Mouse (Mus musculus) limb, embryonic 11.5 days (tissue): ENCODE results near the gene Tpgs1. TPM values are rescaled to one million over a fixed set of nuclear protein-coding genes. Genes with fewer than 3 reads are reported as not detected.
A peak's percentile ranks its signal among the peaks of the same experiment; 100 is the strongest.

Source experiments
- ATAC-seq: fragments of 200-750 bp; cut with Nextera tagmentation; 2 replicates; pipeline ENCODE4 v1.8.0; 2017; ENCODE audit warnings: low read depth; ENCODE audit not compliant: insufficient number of reproducible peaks, low FRiP score, low TSS enrichment
- DNase-seq: peaks from one replicate; pipeline ENCODE4 v3.0.0-alpha.2; 2015; ENCODE audit warnings: low spot score
- H3K27ac ChIP-seq: fragments of 300-500 bp; sonication (generic); replicated peaks from 2 replicates; pipeline ENCODE4 v1.5.1; 2014; ENCODE audit warnings: low read depth, mild to moderate bottlenecking, low read length
- H3K27me3 ChIP-seq: fragments of 300-500 bp; sonication (generic); 2 replicates; pipeline ENCODE4 v1.6.1; 2014; ENCODE audit warnings: mild to moderate bottlenecking, low read length, mixed read lengths; ENCODE audit not compliant: control insufficient read depth, insufficient read depth
- H3K36me3 ChIP-seq: fragments of 300-500 bp; sonication (generic); 2 replicates; pipeline ENCODE4 v1.6.1; 2014; ENCODE audit warnings: mild to moderate bottlenecking, low read length, moderate library complexity, mixed read lengths; ENCODE audit not compliant: control insufficient read depth, insufficient read depth
- H3K4me1 ChIP-seq: fragments of 300-500 bp; sonication (generic); 2 replicates; pipeline ENCODE4 v1.6.1; 2014; ENCODE audit warnings: low read length, mixed read lengths; ENCODE audit not compliant: control insufficient read depth, insufficient read depth
- H3K4me2 ChIP-seq: fragments of 300-500 bp; sonication (generic); 2 replicates; pipeline ENCODE4 v1.6.1; 2014; ENCODE audit warnings: low read depth, mild to moderate bottlenecking, moderate library complexity; ENCODE audit not compliant: severe bottlenecking
- H3K4me3 ChIP-seq: fragments of 300-500 bp; sonication (generic); 2 replicates; pipeline ENCODE4 v1.5.1; 2014; ENCODE audit warnings: low read depth, low read length
- H3K9ac ChIP-seq: fragments of 300-500 bp; sonication (generic); 2 replicates; pipeline ENCODE4 v1.6.1; 2014; ENCODE audit warnings: mild to moderate bottlenecking, low read length
- H3K9me3 ChIP-seq: fragments of 300-500 bp; sonication (generic); 2 replicates; pipeline ENCODE4 v1.6.1; 2016; ENCODE audit warnings: low read length; ENCODE audit not compliant: control insufficient read depth
- WGBS: fragments of 180-500 bp; shearing (Covaris S2); extraction: QIAGEN DNeasy Blood & Tissue Kit; methylation state at CpG from one replicate; pipeline ENCODE4 v1.1.7; 2014; 5-methylcytosine and 5-hydroxymethylcytosine counted together
- polyA plus RNA-seq: library from polyadenylated mRNA; unstranded; fragments of >200 nt; fragmentation: Nextera tagmentation; extraction: Ambion mirVana; gene quantifications from 2 replicates; pipeline ENCODE4 v1.2.1, GENCODE M21; 2014

The Tpgs1 gene
- 67.2 and 70.9 TPM in 2 replicates for polyA plus RNA-seq

DNA sequence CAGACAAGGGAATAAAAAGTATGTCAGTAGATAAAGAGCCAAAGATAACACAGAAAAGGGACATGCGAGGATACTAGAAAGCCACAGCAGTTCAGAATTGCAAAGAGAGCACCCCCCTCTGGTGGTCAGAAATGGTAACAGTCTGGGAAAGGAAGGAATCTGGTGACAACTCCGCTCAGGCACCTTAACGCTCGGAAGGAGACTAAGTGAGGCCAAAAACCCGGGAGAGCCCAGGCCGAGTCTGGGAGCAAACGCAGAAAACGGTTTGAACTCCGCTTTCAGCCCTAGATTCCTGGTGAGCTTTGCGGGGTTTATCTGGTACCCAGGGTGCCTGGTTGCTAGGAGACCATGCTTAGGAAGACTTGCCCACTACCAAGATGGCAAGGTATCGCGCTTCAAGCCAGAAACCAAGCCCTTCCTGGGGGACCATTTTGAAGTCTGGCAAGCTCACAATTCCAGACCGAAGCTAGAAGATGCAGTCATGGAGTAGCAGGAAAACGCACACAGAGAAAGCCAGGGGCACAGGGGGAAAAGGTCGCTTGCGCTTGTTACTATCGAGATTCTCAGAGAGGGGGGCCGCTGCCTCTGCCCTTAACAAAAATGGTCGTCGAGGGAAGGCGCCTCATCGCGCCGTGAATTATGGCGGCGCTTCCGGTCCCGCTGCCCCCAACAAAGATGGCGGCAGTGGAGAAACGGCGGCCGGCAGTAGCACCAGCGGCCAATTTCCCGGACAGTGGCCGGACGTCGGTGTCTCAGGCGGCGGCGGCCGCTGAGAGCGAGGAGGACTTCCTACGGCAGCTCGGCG, at the start of gene Tpgs1:
TSS of gene Tpgs1 (plus strand) at position 599 of the 805 bp plus-strand sequence.
- Histone ChIP-seq H3K4me2 (peak within 1 kb of the TSS; percentile 91), H3K9ac (peak within 1 kb of the TSS; percentile 95), H3K4me1 (peaks cover 8% of the 10 kb centered on the region), H3K27me3 (no peaks in the 10 kb centered on the region), H3K4me3 (peak within 1 kb of the TSS; percentile 98), H3K27ac (peak within 1 kb of the TSS; percentile 95), H3K36me3 (peaks cover 3% of the 10 kb centered on the region; the same call in 1 of the 2 replicates), H3K9me3 (no peaks in the 10 kb centered on the region)
- DNase-seq (peak; percentile 92), ATAC-seq (peak; percentile 74; the same call in 1 of the 2 replicates)
- under 1% methylated on average over 45 of the region's 45 CpGs for WGBS

DNA sequence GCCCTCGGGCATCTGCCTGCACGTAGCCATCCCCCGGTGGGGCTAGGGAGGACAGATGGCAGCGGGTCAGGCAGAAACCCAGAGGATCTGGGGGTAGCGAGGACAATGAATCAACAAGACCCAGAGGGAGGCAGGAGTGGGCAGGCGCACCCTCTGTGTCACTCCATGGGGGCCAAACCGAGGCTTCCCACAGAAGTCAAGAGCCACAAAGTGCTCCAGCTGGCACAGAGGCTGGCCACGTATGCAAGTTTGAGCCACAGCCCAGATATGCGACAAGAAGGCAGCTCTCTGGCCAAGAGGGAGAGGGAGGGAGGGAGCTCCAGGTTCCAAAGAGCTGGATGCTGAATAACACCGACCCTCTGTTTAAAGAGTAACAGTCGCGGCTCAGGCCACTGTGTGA, 45.2 kb upstream of the Tpgs1 start:
- DNase-seq = no peak
- Histone ChIP-seq H3K27me3 (no peaks in the 10 kb centered on the region), H3K4me2 (no peak overlapping the region), H3K9ac (no peak overlapping the region), H3K9me3 (no peaks in the 10 kb centered on the region), H3K4me1 (no peaks in the 10 kb centered on the region), H3K27ac (no peak overlapping the region), H3K36me3 (no peaks in the 10 kb centered on the region), H3K4me3 (no peak overlapping the region)
- no peak for ATAC-seq
- WGBS = 77% methylated on average over 12 of the region's 12 CpGs

DNA sequence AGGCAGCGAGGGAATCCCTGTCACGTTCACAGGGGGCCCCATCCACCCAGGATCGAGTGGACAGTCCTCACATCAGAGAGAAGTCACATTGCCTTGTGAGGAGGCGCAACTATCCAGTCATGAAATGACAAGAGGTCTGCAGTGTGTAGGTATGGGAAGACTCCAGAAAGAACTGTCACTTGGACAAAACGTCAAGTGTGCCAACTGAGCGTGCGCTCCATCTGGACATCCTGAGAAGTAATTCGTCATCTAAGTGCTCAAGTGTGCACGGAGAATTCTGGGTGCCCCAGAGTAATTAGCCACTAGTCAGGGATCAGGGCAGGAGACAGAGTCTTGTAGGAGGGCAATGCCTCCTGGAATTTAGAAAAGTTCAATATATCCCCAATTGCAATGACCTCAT, 43.8 kb upstream of the Tpgs1 start:
- H3K4me2 ChIP-seq = no peak overlapping the region
- ATAC-seq = no peak
- H3K9me3 ChIP-seq = no peaks in the 10 kb centered on the region
- no peak overlapping the region for H3K4me3 ChIP-seq
- no peaks in the 10 kb centered on the region for H3K27me3 ChIP-seq
- H3K27ac ChIP-seq = no peak overlapping the region
- no peaks in the 10 kb centered on the region for H3K36me3 ChIP-seq
- H3K4me1 ChIP-seq = no peaks in the 10 kb centered on the region
- no peak for DNase-seq
- H3K9ac ChIP-seq = no peak overlapping the region
- 80% methylated on average over 9 of the region's 9 CpGs for WGBS

DNA sequence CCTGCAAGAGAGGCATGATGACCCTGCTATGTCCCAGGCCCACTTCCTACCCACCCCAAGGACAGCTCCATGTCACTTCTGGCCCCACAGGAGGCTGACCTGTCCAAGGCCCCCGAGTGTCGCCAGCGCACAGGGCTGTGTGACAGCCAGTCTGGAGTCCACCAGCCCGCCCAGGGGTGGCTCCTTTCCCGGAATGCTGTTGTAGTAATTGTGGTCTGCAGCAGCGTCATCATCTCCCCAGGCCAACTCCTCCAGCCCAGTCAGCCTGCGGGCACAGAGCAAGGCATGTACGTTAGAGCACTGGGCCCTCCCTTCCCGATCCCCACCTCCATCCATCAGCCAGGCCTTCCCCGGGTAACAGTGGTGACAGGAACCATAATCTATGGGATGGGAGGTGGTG, 43.0 kb upstream of the Tpgs1 start:
- H3K27ac ChIP-seq = no peak overlapping the region
- no peak overlapping the region for H3K4me3 ChIP-seq
- H3K27me3 ChIP-seq = no peaks in the 10 kb centered on the region
- no peak overlapping the region for H3K4me2 ChIP-seq
- 84% methylated on average over 10 of the region's 10 CpGs for WGBS
- no peak for ATAC-seq
- no peak for DNase-seq
- H3K9me3 ChIP-seq = no peaks in the 10 kb centered on the region
- no peaks in the 10 kb centered on the region for H3K36me3 ChIP-seq
- H3K9ac ChIP-seq = no peak overlapping the region
- no peaks in the 10 kb centered on the region for H3K4me1 ChIP-seq

DNA sequence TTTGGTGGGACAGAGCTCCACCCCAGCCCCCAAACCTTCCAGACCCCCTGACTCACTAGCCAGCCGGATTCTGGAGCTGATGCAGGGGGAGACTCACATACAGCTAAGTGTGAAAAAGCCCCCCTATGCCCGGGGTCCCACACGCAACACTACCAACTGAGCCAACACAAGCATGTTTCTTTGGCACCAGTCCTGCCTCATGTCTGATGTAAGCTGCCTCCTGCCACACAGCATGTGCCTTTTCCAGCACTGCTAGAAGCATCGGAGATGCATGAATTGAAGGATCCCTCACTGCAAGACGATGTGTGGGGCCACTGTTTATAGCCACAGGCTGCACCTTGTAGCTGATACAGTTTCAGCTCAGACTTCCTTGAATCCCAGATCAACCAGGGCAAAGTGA, 40.8 kb upstream of the Tpgs1 start:
- Histone ChIP-seq H3K36me3 (no peaks in the 10 kb centered on the region), H3K9me3 (no peaks in the 10 kb centered on the region), H3K27me3 (no peaks in the 10 kb centered on the region), H3K4me3 (no peak overlapping the region), H3K4me1 (no peaks in the 10 kb centered on the region), H3K9ac (no peak overlapping the region), H3K4me2 (no peak overlapping the region), H3K27ac (no peak overlapping the region)
- no peak for DNase-seq
- WGBS = 90% methylated on average over 5 of the region's 5 CpGs
- no peak for ATAC-seq

DNA sequence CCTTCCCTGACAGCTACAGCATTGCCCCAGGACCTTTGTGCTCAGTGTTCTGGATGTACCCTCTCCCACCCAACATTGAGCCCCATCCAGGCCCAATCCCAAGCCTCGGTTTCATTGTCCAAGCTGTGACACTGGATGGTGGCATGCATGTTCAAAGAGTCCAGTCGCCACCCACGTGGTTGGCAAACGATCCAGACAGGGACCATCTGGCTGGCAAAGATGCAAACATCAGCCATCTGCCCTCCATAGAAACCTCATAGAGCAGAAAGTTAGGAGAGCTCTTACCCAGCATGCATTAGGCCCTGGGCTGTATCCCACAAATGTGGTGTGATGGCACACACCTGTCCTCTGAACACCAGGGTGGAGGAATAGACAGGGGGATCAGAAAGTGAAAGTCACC, 37.7 kb upstream of the Tpgs1 start:
- Histone ChIP-seq H3K9ac (no peak overlapping the region), H3K36me3 (no peaks in the 10 kb centered on the region), H3K4me2 (no peak overlapping the region), H3K27ac (no peak overlapping the region), H3K27me3 (no peaks in the 10 kb centered on the region), H3K9me3 (no peaks in the 10 kb centered on the region), H3K4me1 (no peaks in the 10 kb centered on the region), H3K4me3 (no peak overlapping the region)
- ATAC-seq (no peak), DNase-seq (no peak)
- WGBS = 82% methylated on average over 4 of the region's 4 CpGs

DNA sequence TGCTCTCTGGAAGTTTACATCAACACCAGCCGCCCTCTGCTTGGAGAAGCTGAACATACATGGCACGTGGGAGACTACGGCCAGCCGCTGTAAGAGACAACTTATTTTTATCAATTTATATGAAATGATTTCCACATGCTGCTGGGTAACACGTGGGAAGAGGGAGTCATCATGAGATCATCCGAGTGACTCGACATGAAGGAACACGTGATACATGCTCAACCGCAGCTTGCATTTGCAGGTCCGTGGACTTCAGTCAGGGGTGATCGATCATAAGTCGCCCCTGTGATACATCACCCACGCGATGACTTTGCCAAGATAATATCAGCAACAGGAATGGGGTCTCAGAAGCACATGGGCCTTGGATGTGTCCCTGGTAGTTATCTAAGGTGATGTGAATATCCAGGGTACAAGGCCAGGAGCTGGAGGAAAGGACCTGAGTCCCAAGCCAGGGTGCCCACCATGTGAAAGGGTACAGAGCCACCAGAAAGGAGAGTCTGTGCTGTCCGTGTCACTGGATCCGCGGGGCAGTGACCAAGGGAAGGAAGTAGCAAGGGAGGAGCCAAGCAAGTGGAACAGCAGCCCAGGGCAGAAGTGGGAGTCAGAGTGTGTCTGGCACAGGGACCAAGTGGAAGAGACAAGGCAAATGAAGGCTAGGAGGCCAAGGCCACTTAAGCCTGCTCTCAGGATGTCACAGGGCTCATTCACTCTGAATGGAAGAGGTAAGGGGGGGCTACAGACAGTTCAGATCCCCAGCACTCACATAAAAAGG, 36.0 kb upstream of the Tpgs1 start:
- no peaks in the 10 kb centered on the region for H3K9me3 ChIP-seq
- H3K4me2 ChIP-seq = no peak overlapping the region
- DNase-seq (no peak), ATAC-seq (no peak)
- WGBS = 85% methylated on average over 17 of the region's 17 CpGs
- no peaks in the 10 kb centered on the region for H3K36me3 ChIP-seq
- no peak overlapping the region for H3K4me3 ChIP-seq
- no peak overlapping the region for H3K27ac ChIP-seq
- H3K9ac ChIP-seq = no peak overlapping the region
- no peaks in the 10 kb centered on the region for H3K4me1 ChIP-seq
- H3K27me3 ChIP-seq = peaks cover 4% of the 10 kb centered on the region

DNA sequence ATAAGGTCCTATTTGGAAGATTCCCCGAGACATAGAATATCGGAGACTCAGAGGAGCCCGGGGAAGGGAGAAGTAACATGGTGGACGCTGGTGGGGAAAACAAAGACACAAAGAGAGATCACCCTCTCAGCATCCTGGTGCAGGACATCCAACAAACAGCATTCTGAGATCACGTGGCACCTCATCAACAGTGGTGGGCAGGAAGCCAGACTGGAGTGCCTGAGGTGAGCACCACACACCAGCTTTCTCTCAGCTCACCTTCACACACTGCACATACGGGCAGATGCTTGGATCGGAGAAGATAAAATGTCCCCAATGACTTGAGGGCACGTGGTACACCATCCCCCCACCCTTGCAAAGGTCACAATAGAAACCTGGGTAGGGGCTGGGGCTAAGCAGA, 32.9 kb upstream of the Tpgs1 start:
- Histone ChIP-seq H3K27ac (no peak overlapping the region), H3K4me2 (no peak overlapping the region), H3K36me3 (no peaks in the 10 kb centered on the region), H3K9me3 (no peaks in the 10 kb centered on the region), H3K4me3 (no peak overlapping the region), H3K27me3 (peaks cover 23% of the 10 kb centered on the region), H3K9ac (no peak overlapping the region), H3K4me1 (0 out of 2 replicates have a peak, but pooled peaks cover 4% of the 10 kb centered on the region)
- ATAC-seq (no peak), DNase-seq (no peak)
- WGBS = 88% methylated on average over 8 of the region's 8 CpGs
